Mouse (Mus musculus) midbrain, embryonic 14.5 days (tissue): ENCODE results near the gene Kng1. TPM values are rescaled to one million over a fixed set of nuclear protein-coding genes. Genes with fewer than 3 reads are reported as not detected.
A peak's percentile ranks its signal among the peaks of the same experiment; 100 is the strongest.

Experiments used
- ATAC-seq: fragments of 200-750 bp; cut with Nextera tagmentation; 2 replicates; pipeline ENCODE4 v1.8.0; 2017; ENCODE audit warnings: moderate number of reproducible peaks, moderate library complexity; ENCODE audit not compliant: low FRiP score, low TSS enrichment
- DNase-seq: peaks from one replicate; pipeline ENCODE4 v3.0.0-alpha.2; 2015
- H3K27ac ChIP-seq: fragments of 300-500 bp; sonication (generic); replicated peaks from 2 replicates; pipeline ENCODE4 v1.5.1; 2014; ENCODE audit warnings: mild to moderate bottlenecking, low read depth, low read length, moderate library complexity
- H3K27me3 ChIP-seq: fragments of 300-500 bp; sonication (generic); 2 replicates; pipeline ENCODE4 v1.6.1; 2014; ENCODE audit warnings: low read length, control low read depth, mixed read lengths; ENCODE audit not compliant: control insufficient read depth, insufficient read depth
- H3K36me3 ChIP-seq: fragments of 300-500 bp; sonication (generic); 2 replicates; pipeline ENCODE4 v1.6.1; 2014; ENCODE audit warnings: low read length, control low read depth; ENCODE audit not compliant: control insufficient read depth, insufficient read depth
- H3K4me1 ChIP-seq: fragments of 300-500 bp; sonication (generic); 2 replicates; pipeline ENCODE4 v1.6.1; 2014; ENCODE audit warnings: mild to moderate bottlenecking, antibody characterized with exemption, low read length, control low read depth; ENCODE audit not compliant: control insufficient read depth, insufficient read depth
- H3K4me2 ChIP-seq: fragments of 300-500 bp; sonication (generic); 2 replicates; pipeline ENCODE4 v1.6.1; 2014; ENCODE audit warnings: mild to moderate bottlenecking, low read length, moderate library complexity
- H3K4me3 ChIP-seq: fragments of 300-500 bp; sonication (generic); replicated peaks from 2 replicates; pipeline ENCODE4 v1.5.1; 2014; ENCODE audit warnings: low read depth, low read length
- H3K9ac ChIP-seq: fragments of 300-500 bp; sonication (generic); replicated peaks from 2 replicates; pipeline ENCODE4 v1.6.1; 2014; ENCODE audit warnings: mild to moderate bottlenecking, low read length, moderate library complexity
- H3K9me3 ChIP-seq: fragments of 300-500 bp; sonication (generic); 2 replicates; pipeline ENCODE4 v1.6.1; 2016; ENCODE audit warnings: low read length, control low read depth, mixed read lengths; ENCODE audit not compliant: control insufficient read depth
- WGBS: fragments of 180-500 bp; shearing (Covaris S2); extraction: QIAGEN DNeasy Blood & Tissue Kit; methylation state at CpG from one replicate; pipeline ENCODE4 v1.1.7; 2014; 5-methylcytosine and 5-hydroxymethylcytosine counted together
- microRNA-seq: library from miRNA; unstranded; fragments of <30 nt; microRNA quantifications from one replicate; pipeline ENCODE4, GENCODE M21; 2016
- polyA plus RNA-seq: library from polyadenylated mRNA; unstranded; fragments of >200 nt; fragmentation: Nextera tagmentation; extraction: Ambion mirVana; gene quantifications from 2 replicates; pipeline ENCODE4 v1.2.1, GENCODE M21; 2014

Kng1 gene
- polyA plus RNA-seq, 1 experiment from 2014 or later, result not detected

GRCm38 (mm10) chr16:23130303-23130702 lies 72.6 kb downstream of the Kng1 start:
- 96% methylated on average over 3 of the region's 3 CpGs for WGBS
- ATAC-seq (no peak), DNase-seq (no peak)
- no peak overlapping the region for H3K27ac ChIP-seq
- H3K9ac ChIP-seq, result no peak overlapping the region
- H3K9me3 ChIP-seq, result no peaks in the 10 kb centered on the region
- H3K27me3 ChIP-seq, result no peaks in the 10 kb centered on the region
- H3K4me2 ChIP-seq, result no peak overlapping the region
- no peak overlapping the region for H3K4me3 ChIP-seq
- no peaks in the 10 kb centered on the region for H3K36me3 ChIP-seq
- H3K4me1 ChIP-seq, result peaks cover 10% of the 10 kb centered on the region

Small RNAs within 50 kb of the gene (microRNA-seq; reads per million reads assigned to microRNA genes)
- 4.1 reads per million, percentile 24 among the genes with 10 or more reads in this experiment for gene Gm49346

Other genes with a start within 250 kb of the Kng1 start
- 0.25 TPM in 1 of 2 replicates, not detected in the other for gene Crygs, start 246.3 kb upstream of the Kng1 start, polyA plus RNA-seq
- 19.4 and 25.5 TPM in 2 replicates for gene Tbccd1, start 200.2 kb upstream of the Kng1 start, polyA plus RNA-seq
- gene Dnajb11, start 200.0 kb upstream of the Kng1 start, polyA plus RNA-seq, result 73.0 and 89.5 TPM in 2 replicates
- not detected in 2 replicates for gene Ahsg, start 166.6 kb upstream of the Kng1 start, polyA plus RNA-seq
- gene Fetub, start 139.5 kb upstream of the Kng1 start, polyA plus RNA-seq, result not detected in 2 replicates
- 0.12 and 0.28 TPM in 2 replicates for gene Hrg, start 106.8 kb upstream of the Kng1 start, polyA plus RNA-seq
- not detected in 2 replicates for gene Kng2, start 28.4 kb upstream of the Kng1 start, polyA plus RNA-seq
- 337 and 373 TPM in 2 replicates for gene Eif4a2, start 49.6 kb downstream of the Kng1 start, polyA plus RNA-seq
- 41.9 and 57.1 TPM in 2 replicates for gene Rfc4, start 69.9 kb downstream of the Kng1 start, polyA plus RNA-seq
- gene Adipoq, start 88.7 kb downstream of the Kng1 start, polyA plus RNA-seq, result not detected in 2 replicates
- 28.5 and 30.6 TPM in 2 replicates for gene St6gal1, start 166.9 kb downstream of the Kng1 start, polyA plus RNA-seq